Mouse (Mus musculus) forebrain, embryonic 16.5 days (tissue): ENCODE measurements around the gene Shisa4. TPM values are rescaled to one million over a fixed set of nuclear protein-coding genes. Genes with fewer than 3 reads are reported as not detected.

Source experiments
- ATAC-seq: fragments of 200-750 bp; cut with Nextera tagmentation; 2 replicates; pipeline ENCODE4 v1.8.0; 2017; ENCODE audit warnings: mild to moderate bottlenecking, moderate library complexity
- H3K27ac ChIP-seq: fragments of 300-500 bp; sonication (generic); 2 replicates; pipeline ENCODE4 v1.5.1; 2014; ENCODE audit warnings: low read length, control low read depth
- H3K27me3 ChIP-seq: fragments of 300-500 bp; sonication (generic); replicated peaks from 2 replicates; pipeline ENCODE4 v1.6.1; 2014; ENCODE audit warnings: low read length; ENCODE audit not compliant: control insufficient read depth, insufficient read depth
- H3K36me3 ChIP-seq: fragments of 300-500 bp; sonication (generic); 2 replicates; pipeline ENCODE4 v1.6.1; 2014; ENCODE audit not compliant: control insufficient read depth, insufficient read depth
- H3K4me1 ChIP-seq: fragments of 300-500 bp; sonication (generic); replicated peaks from 2 replicates; pipeline ENCODE4 v1.6.1; 2014; ENCODE audit warnings: low read length; ENCODE audit not compliant: control insufficient read depth, insufficient read depth
- H3K4me2 ChIP-seq: fragments of 300-500 bp; sonication (generic); 2 replicates; pipeline ENCODE4 v1.6.1; 2014; ENCODE audit warnings: mild to moderate bottlenecking, low read length, control low read depth
- H3K4me3 ChIP-seq: fragments of 300-500 bp; sonication (generic); replicated peaks from 2 replicates; pipeline ENCODE4 v1.5.1; 2014; ENCODE audit warnings: mild to moderate bottlenecking, low read length, control low read depth
- H3K9ac ChIP-seq: fragments of 300-500 bp; sonication (generic); replicated peaks from 2 replicates; pipeline ENCODE4 v1.6.1; 2014; ENCODE audit warnings: low read depth, low read length, control low read depth
- H3K9me3 ChIP-seq: fragments of 300-500 bp; sonication (generic); 2 replicates; pipeline ENCODE4 v1.6.1; 2016; ENCODE audit warnings: low read length; ENCODE audit not compliant: control insufficient read depth
- WGBS: fragments of 180-500 bp; shearing (Covaris S2); extraction: QIAGEN DNeasy Blood & Tissue Kit; methylation state at CpG from one replicate; pipeline ENCODE4 v1.1.7; 2014; 5-methylcytosine and 5-hydroxymethylcytosine counted together
- polyA plus RNA-seq: library from polyadenylated mRNA; unstranded; fragments of >200 nt; fragmentation: Nextera tagmentation; extraction: Ambion mirVana; gene quantifications from 2 replicates; pipeline ENCODE4 v1.2.1, GENCODE M21; 2015

The Shisa4 gene
- polyA plus RNA-seq, 1 experiment from 2014 or later = 102 TPM

DNA sequence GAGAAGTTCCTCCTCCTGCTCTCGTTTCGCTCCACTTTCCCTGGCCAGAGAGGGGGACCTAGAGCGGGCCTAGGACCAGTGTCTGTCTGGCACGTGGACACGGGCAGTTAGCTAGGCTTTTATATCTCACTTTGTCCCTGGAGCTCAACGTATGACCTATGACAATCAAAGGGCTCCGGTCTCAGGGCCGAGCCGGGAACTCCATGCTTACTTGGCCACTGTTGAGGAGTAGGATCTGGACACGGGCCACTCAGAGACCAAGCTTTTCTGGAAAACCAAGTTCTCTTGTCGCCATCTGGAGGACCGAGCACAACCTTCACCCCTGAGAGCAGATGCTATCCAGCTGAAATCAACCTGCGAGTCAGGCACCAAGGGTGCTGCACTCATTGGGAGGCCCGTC, 6.1 kb downstream of the Shisa4 start:
- Histone ChIP-seq H3K4me3 (peak overlapping the region; percentile 47), H3K27ac (no peak overlapping the region), H3K9ac (peak overlapping the region; percentile 52), H3K36me3 (no peaks in the 10 kb centered on the region), H3K4me1 (peaks cover 34% of the 10 kb centered on the region), H3K27me3 (no peaks in the 10 kb centered on the region), H3K9me3 (no peaks in the 10 kb centered on the region), H3K4me2 (peak overlapping the region; percentile 69)
- 10% methylated on average over 14 of the region's 14 CpGs for WGBS
- ATAC-seq = 0 out of 2 replicates have a peak, but pooled peaks have one; percentile 2

DNA sequence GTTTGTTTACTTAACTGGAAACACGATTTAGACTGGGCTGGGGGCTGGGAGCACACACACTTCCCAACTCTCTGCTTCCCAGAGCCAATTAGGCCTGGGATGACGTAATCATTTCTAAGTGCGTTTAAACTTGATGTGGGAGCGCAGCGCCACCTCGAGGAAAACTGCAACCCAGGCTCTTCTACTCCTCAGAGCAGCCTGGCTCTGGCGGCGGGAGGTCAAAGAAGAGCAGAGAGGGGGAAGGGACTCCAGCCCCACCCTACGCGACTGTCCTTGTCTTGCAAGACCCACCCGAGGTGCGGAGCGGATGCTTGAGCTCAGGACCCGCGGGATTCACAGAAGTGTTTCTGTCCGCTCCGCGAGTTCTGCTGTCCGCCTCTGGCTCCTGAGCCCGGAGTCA, 6.8 kb downstream of the Shisa4 start:
- H3K9ac ChIP-seq = peak overlapping the region; percentile 52
- peak overlapping the region; percentile 47 for H3K4me3 ChIP-seq
- H3K4me2 ChIP-seq = peak overlapping the region; percentile 69
- H3K36me3 ChIP-seq = no peaks in the 10 kb centered on the region
- H3K27me3 ChIP-seq = no peaks in the 10 kb centered on the region
- peak; percentile 68 for ATAC-seq
- peaks cover 27% of the 10 kb centered on the region for H3K4me1 ChIP-seq
- H3K9me3 ChIP-seq = no peaks in the 10 kb centered on the region
- WGBS = under 1% methylated on average over 20 of the region's 20 CpGs
- H3K27ac ChIP-seq = no peak overlapping the region

DNA sequence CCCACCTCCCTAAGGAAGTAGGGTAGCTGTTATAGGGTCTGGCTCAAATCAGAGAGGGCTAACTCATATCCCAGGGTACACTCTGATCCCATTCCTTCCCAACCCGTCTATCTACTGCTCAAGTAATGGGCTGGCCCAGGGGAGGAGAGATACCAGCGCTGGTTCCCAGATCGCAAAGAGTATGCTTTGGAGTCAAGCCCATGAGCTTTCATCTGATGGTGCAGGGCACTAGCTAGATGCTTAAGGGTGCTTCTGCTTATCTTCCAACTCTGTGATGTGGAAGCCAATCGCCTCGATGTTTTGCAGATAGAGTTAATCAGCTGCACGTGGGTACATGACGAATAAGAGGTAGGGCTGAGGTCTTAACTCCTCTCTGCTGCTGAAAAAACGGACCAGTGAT, 7.4 kb downstream of the Shisa4 start:
- H3K4me2 ChIP-seq = no peak overlapping the region
- no peaks in the 10 kb centered on the region for H3K36me3 ChIP-seq
- no peak for ATAC-seq
- H3K9me3 ChIP-seq = no peaks in the 10 kb centered on the region
- H3K9ac ChIP-seq = no peak overlapping the region
- 76% methylated on average over 8 of the region's 8 CpGs for WGBS
- H3K27me3 ChIP-seq = no peaks in the 10 kb centered on the region
- H3K4me1 ChIP-seq = peaks cover 21% of the 10 kb centered on the region
- H3K4me3 ChIP-seq = no peak overlapping the region
- no peak overlapping the region for H3K27ac ChIP-seq

DNA sequence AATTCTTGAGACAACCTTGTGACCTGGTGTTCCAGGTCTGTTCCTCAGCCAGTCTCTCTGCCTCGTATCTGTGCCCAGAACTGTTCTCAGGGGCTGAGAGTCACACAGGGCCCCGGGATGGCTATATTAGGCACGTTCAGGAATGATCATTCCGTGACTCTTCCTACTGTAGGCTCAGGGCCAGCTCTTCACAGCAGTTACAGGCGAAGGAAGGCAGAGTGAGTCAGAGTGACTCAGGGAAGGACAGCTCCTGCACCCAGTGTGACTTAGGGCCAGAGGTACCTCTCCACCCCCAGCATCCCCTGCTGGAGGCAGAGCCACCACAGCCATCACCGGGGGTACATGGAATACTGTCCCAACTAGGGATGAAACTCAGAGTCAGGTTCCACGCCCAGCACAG, 8.0 kb downstream of the Shisa4 start:
- WGBS = 85% methylated on average over 7 of the region's 7 CpGs
- no peak overlapping the region for H3K27ac ChIP-seq

DNA sequence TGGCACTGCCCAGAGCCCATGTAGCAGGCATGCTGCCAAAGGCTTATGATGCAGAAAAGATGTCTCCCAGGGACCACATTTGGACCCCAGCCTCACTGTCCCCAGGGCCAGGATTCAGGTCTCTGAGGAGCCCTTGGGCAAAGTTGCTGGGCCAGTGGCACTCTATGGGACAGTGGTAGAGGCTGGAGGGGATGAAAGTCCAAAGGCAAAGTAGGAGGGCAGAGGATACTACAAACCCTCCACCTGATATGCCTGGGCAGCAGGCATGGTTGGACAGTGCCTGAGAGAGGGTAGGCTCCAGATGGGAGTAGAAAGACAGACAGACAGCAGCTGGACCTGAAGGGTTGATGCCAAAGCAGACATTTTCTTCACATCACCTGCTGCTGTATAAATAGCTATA, 8.7 kb downstream of the Shisa4 start:
- no peak overlapping the region for H3K4me2 ChIP-seq
- no peak overlapping the region for H3K9ac ChIP-seq
- H3K36me3 ChIP-seq = no peaks in the 10 kb centered on the region
- H3K27ac ChIP-seq = no peak overlapping the region
- H3K4me1 ChIP-seq = peaks cover 9% of the 10 kb centered on the region
- no peaks in the 10 kb centered on the region for H3K27me3 ChIP-seq
- no peak overlapping the region for H3K4me3 ChIP-seq
- H3K9me3 ChIP-seq = no peaks in the 10 kb centered on the region
- no peak for ATAC-seq

More for the DNA sequence above, 8.0 kb downstream of the Shisa4 start:
- no peaks in the 10 kb centered on the region for H3K27me3 ChIP-seq
- H3K36me3 ChIP-seq = no peaks in the 10 kb centered on the region
- H3K4me2 ChIP-seq = no peak overlapping the region
- no peak for ATAC-seq
- no peak overlapping the region for H3K4me3 ChIP-seq
- no peaks in the 10 kb centered on the region for H3K9me3 ChIP-seq
- peaks cover 15% of the 10 kb centered on the region for H3K4me1 ChIP-seq
- no peak overlapping the region for H3K9ac ChIP-seq

DNA sequence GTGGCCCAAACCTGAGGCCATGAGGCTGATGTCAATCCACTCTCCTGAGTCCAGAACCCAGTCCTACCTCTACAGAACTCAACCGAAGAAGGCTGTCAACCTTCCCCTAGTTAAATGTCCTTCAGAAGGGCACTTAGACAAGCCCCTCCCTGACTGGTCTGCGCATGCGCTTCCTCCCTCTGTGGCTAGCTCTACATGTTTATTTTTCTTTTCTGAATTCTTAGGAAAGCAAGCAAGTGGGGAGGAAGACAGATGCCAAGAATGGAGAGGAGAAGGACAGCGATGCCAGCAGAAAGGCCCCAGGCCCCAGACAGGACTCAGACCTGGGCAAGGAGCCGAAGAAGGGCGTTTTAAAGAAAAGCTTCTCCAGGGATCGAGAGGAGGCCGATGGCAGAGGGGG, 11.6 kb downstream of the Shisa4 start:
- ATAC-seq = no peak
- Histone ChIP-seq H3K9me3 (no peaks in the 10 kb centered on the region), H3K9ac (no peak overlapping the region), H3K4me3 (no peak overlapping the region), H3K27ac (no peak overlapping the region), H3K36me3 (no peaks in the 10 kb centered on the region), H3K4me2 (no peak overlapping the region), H3K27me3 (no peaks in the 10 kb centered on the region), H3K4me1 (no peaks in the 10 kb centered on the region; the same call in 1 of the 2 replicates)
- 89% methylated on average over 8 of the region's 8 CpGs for WGBS

DNA sequence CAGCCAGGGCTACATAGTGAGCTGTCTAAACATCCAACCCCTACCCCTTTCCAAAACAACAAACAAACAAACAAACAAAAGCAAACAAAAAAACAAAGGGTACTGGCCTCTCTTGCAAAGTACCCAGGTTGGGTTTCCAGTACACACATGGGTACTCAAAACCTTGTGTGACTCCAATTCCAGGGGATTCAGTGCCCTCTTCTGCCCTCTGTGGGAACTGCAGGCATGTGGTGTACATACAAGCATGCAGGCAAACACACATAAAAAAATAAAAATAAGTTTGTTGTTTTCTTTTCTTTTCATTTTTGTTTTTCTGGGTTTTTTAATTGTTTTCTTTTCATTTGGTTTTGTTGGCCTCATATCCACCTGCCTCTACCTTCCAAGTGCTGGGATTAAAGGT, 12.9 kb downstream of the Shisa4 start:
- Histone ChIP-seq H3K4me1 (no peaks in the 10 kb centered on the region), H3K9me3 (no peaks in the 10 kb centered on the region), H3K27ac (no peak overlapping the region), H3K36me3 (no peaks in the 10 kb centered on the region), H3K27me3 (no peaks in the 10 kb centered on the region), H3K9ac (no peak overlapping the region), H3K4me3 (no peak overlapping the region), H3K4me2 (no peak overlapping the region)
- ATAC-seq = no peak

DNA sequence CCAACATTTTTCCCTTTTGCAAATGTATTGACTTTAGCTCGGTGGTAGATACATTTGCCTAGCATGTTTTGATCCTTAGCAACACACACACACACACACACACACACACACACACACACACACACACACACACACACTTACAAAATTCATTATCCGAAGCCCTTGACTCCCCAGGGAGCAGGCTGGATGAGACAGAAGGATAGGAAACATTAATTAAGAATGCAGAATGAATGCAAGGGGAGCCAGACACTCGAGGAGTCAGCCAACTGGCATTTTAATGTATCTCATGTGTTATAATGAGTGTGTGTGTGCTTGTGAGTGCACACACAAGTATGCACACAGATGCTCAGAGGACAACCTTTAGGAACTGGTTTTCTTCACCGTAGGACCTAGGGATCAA, 13.5 kb downstream of the Shisa4 start:
- Histone ChIP-seq H3K4me2 (no peak overlapping the region), H3K4me3 (no peak overlapping the region), H3K36me3 (no peaks in the 10 kb centered on the region), H3K9ac (no peak overlapping the region), H3K4me1 (no peaks in the 10 kb centered on the region), H3K27ac (no peak overlapping the region), H3K27me3 (no peaks in the 10 kb centered on the region), H3K9me3 (no peaks in the 10 kb centered on the region)
- ATAC-seq = no peak
- 58% methylated on average over 4 of the region's 4 CpGs for WGBS

DNA sequence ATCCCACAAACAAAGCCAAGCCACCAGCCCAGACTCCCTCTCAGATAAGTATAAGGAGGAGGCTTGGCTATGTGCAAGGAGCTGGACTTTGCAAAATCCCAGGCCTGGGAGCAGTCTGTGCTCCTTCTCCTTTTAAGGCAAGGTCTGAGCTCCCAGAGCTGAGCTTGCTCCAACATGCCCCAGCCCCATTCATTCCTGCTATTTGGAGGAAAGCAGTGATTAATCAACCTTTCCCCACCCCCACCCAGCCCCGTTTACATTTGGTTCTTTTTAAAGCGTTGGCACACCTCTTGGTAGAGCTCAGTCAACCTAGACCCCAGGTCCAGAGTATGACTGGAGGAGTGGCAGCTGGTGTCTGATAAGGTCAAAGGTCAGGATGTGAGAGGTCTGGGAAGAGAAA, 16.0 kb downstream of the Shisa4 start:
- no peaks in the 10 kb centered on the region for H3K27me3 ChIP-seq
- no peaks in the 10 kb centered on the region for H3K9me3 ChIP-seq
- ATAC-seq = no peak
- no peak overlapping the region for H3K27ac ChIP-seq
- no peaks in the 10 kb centered on the region for H3K4me1 ChIP-seq
- 37% methylated on average over 2 of the region's 2 CpGs for WGBS
- H3K9ac ChIP-seq = no peak overlapping the region
- H3K36me3 ChIP-seq = no peaks in the 10 kb centered on the region
- no peak overlapping the region for H3K4me3 ChIP-seq
- no peak overlapping the region for H3K4me2 ChIP-seq

DNA sequence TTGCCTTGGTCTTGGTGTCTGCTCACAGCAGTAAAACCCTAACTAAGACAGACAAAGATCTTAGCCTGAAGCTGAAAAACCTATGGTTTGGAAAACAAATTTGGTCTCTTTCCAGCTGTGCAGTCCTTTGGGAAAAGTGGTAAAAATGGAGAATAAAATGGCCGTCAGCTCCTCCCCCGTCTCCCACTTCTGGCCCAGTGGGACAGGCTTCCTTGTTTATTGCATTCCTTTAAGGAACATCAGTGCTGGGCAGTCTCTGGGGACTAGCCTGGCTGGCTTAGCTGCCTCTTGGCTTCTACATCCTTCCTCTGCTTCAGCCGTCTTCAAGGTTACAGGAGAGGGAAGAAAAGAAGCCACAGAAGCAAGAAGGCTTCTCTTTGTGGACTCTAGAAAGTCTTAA, 23.1 kb downstream of the Shisa4 start:
- H3K4me3 ChIP-seq = no peak overlapping the region
- H3K9me3 ChIP-seq = no peaks in the 10 kb centered on the region
- 84% methylated on average over 3 of the region's 3 CpGs for WGBS
- no peaks in the 10 kb centered on the region for H3K36me3 ChIP-seq
- H3K27me3 ChIP-seq = no peaks in the 10 kb centered on the region
- no peak for ATAC-seq
- no peak overlapping the region for H3K27ac ChIP-seq
- 0 out of 2 replicates have a peak, but pooled peaks cover 2% of the 10 kb centered on the region for H3K4me1 ChIP-seq
- no peak overlapping the region for H3K4me2 ChIP-seq
- no peak overlapping the region for H3K9ac ChIP-seq
